Mouse (Mus musculus): ENCODE measurements at regions not wholly inside any gene's neighbourhood (a gene's known extent, or its start where the extent isn't known, plus 50 kb on each side); places are given as distances from the start of the nearest gene placed in this dataset.
A peak's percentile ranks its signal among the peaks of the same experiment; 100 is the strongest.

DNA sequence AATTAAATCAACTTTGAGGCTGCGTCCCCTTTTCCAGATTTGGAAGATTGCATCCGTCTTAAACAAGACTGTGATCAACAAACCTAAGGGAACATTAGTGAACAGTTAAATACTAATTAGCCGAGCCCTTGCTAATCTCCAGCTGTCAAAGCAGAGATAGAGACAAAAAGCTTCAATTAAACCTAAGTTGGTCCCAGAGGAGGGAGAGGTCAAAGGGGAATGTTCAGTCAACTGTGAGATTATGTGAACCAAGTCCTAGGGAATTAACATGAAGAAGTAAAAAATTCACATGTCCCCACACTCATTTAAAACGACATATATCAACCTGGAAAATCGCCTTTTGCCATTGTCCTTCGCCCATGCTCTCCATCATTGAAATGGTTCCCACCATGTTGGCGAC lies 59.7 kb upstream of the Tbx20 start:
- DNase-seq, result no peak

DNA sequence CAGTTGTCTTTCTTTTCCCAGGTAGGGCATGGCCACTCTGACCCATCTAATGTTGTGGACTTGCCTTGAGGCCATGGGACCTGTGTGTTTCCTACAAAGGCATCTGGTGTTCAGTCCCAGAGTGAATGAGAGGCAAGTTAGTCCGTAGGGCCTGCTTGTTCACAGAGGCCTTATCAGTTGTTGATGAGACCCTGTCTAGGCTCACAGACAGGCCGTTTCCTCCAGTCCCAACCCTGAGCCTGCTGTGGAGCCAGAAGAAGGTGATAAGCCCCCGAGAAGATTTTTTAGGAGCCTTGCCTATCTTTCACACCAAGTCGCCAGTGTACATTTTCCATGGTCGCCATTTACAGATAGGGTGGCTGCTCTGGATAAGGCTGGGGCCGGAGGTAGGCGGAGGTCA lies 74.1 kb upstream of the Tbx20 start:
- DNase-seq, result no peak

DNA sequence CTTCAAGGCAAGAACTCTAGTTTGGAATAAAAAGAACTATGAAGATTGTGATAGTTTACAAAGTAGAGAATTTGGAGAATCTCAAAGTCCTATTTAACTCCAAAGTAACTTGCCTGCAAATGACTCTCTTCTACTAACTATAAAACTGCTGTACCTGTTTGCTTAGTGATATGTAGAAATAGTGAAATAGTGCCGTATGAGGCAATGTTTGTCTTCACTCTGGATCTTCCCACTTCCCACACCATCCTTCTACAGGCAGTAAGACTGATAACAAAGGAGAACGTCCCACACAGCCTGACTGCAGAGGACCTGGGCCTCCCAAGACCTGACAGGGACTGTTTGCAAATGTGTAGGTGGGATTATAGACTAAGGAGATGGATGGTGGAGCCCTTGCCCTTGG lies 85.4 kb upstream of the Tbx20 start:
- DNase-seq, result no peak

DNA sequence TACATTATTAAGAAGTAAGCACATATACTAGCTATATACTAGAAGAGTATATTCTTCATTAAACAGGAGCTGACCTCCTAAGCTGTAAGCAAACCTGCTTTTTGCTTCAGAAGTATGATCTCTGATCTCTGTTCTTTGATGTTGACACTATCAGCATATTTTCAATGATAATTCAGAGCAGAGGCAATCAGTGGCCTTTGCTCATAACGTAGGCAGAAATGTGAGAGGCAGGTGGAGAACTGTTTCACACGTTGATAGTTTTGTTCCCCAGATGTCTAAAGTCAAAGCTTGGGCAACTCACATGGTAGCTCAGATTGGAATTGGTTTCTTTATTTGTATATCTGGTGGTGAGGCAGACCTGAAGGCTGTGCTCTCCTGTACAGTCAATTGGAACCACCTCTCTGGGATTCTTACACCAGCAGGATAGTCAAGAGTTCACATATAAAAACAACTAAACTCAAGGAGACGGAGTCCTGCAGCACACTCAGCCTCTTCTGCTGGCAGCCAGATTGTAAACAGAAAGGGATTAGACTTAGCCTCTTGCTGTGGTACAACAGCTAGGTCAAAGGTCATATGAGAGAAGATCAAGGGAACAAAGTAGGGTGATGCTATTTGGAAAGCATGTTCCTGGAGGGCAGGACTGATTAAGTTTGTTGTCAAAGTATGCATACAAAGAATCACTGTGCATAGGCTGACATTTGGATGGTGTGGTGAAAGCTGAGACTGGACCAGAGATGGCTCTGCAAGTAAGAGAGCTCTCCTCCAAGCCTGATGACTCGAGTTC lies 92.5 kb upstream of the Tbx20 start:
- no peak for DNase-seq

DNA sequence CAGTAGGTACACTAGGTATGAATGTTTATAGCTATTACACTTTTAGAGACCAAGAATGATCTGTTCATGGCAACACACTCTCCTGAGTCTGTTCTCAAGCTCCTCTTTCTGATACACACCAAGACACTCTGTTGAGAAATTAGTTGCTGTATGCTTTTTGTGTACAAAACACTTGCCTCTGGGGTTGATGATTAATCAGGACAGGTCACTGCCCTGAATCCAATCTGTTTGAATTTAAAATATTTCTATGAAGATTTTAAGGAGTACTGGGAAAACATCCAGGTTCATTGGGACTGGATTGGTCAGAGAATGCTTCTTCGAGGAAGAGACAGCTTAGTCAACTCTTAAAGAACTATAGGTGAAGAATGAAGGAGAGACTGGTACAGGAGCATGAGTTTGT lies 94.6 kb upstream of the Tbx20 start:
- DNase-seq, result no peak

DNA sequence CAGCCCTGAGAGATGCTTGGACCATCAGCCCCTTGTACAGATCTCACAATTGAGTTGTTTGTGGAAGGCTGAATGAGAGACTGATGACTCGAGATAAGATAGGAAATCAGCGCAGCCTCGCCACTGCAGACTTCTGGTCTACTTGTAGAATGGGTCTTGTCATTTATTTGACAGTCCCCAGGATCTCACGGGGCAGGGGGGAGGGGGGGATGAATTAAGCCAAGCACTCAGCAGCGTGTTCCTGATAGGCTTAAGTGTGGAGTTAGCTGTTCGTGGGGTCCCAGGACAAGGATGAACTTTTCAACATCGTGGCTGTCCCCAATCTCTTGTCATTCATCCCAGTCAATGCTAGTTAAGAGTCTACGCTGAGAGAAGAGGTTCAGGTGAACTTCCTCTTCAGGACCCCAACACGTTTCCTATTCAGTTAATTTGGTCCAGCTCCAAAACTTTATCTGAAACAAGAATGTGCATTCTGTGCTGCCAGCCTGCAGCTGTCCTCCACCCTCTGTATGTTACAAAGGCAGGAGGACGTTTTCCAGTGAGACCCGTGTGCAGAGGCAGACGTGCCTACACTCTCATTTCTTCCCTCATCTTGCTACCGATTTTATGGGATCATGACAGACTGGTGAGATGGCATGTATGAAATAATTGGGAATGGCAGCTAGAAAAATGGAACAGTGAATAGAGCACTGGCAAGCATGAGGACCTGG lies 100.5 kb upstream of the Tbx20 start:
- no peak for DNase-seq

DNA sequence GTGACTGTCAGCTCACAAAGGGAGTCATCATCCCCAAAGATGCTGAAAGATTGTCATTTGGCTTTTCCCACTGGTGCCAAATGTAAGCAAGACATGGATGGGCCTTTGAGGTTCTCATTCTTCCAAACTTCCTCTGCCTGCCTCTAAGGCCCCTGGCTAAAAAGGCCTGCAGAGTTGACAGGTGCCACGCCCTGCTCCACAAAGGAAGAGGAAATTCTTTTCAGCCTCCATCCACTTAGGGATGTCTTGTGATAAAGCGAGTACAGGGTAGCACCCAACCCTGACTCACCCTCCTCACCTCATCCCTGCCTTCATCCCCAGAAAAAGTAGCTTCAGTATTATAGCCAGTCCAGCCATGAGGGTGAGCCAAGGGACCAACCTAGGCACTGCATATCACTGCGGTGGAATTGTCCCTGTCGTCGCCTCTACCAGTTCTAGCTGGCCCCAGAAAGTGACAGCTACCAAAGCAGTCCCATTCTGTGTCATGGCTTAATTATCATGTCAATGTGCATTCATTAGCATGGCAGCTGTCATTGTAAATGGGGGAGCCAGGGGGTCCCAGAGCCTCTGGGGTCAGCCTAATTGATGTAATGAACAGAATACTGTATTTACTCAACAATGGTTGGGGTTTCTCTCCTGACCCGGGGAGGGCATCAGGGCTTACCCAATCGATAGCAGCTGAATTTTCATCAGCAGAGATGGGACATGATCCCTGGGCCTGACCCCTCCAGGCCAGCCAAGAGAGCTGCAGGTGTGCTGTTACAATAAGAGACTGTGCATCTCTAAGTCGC lies 104.5 kb upstream of the Tbx20 start:
- no peak for DNase-seq

DNA sequence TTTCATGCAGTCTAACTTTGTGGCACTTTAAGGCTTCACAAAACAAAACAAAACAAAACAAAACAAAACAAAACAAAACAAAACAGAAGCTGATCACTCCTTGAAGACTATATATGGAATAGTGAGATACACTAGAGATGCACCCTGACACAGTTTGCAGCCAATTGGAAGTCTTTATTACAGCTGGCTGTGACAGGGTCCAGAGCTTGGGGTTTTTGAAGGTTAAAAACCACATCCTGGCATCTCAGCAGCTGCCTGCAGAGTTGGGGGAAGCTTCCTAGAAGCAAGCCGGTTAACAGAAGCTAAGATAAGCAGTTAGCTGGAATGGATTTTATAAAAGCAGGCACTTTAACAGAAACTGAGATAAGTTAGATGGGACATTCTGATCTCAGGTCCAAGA lies 105.6 kb upstream of the Tbx20 start:
- peak in 1 of 2 experiments; percentile 22 for DNase-seq

DNA sequence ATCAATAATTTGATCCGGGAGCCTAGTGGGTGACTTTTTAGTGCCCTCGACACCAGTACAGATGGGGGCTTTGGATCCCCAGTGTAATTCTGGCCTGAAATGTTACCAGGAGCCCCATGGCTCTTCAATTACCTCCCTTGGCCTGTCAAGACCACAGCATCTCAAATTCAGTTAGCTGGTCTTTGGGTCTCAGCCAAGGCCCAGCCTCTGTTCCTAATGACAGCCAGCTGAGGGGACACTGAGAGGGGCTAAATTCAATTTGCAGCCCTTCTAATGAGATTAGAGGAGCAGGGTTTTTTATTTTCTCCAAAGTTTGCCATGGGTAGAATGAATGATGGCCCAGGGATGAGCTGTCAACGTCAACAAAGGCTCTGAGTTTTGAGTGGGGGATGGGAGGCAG lies 109.9 kb upstream of the Tbx20 start:
- no peak for DNase-seq

DNA sequence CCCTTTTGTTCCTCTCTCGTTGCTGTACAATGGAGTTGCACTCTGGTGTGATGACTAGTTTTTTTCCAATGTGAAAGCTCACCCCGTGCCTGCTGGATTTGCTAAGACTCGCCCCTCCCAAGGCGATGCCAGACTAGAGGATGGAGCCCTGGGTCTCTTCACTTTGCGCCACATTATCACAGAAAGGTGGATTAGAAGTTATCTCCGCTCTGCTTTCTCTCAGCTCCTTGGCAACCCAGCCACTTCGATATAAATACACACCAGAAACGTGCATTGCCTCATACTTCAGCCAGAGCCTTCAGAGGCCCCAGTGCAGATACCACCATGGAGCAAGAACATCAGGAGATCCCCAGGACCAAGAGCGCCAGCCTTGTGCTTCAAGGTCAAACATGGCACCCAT lies 114.2 kb upstream of the Tbx20 start:
- DNase-seq, result no peak

DNA sequence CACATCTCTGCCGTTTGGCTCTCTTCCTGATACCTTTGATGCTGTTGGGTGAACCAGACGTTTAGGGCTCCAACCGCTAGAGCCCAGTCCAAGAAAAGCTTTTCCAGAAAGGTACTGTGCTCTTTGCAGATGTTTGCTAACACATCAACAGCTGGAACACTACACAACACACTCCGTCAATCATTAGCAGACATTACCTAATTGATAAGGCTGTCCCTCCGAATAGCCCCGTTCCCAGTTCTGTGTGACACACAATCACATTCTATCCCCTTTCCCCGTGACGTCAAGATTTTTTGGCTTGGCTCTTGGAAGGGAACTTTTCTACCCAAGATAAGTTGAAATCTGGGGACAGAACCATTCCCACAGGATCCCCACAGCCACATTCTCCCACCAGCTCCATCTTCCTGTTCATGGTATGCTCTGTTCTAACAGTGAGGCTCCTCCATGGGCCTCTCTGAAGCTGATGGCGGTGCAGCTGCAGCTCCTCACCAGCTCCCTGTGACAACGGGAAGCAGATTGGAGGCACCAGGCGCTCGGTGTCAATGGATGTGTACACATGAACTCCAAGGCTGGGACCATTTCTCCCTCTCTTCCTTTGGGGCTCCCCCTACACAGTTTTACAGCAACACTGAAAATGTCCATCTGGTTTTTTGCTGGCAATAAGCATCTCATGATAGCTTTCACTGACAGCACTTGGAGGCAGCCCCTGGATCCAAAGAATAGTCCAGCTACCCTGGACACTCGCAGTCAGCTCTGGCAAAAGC lies 122.6 kb upstream of the Tbx20 start:
- no peak for DNase-seq

DNA sequence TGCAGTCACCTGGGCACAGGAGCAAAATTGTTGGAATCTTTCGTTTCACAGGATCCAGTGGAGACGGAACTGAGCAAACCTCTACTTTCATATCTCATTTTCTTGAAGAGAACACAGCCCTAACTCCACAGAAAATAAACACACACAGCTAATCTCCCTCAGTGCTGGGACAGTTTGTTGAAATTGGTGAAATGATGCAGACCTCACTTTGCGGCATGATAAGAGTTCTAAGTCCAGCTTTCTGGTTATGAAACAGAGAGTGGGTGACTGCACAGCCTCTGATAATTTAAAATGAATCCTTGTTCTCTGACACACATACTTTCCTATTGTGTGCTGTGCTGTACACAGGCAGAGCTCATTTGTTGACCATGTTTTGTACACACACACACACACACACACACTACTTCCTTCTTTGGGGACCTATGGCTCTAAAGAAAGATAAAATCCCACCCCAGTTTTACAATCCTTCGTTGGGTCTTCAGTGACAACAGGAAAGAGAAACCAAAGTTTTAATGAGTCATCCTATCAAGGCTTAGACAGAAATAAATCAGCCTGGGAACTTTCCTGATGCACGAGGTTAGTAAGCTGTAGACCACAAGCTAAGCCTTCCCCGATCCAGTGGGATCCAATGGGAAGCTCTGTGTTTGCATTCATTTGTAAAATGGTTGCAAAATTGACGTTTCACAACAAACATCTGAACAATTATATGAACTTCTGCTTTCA lies 125.3 kb upstream of the Tbx20 start:
- no peak for DNase-seq

DNA sequence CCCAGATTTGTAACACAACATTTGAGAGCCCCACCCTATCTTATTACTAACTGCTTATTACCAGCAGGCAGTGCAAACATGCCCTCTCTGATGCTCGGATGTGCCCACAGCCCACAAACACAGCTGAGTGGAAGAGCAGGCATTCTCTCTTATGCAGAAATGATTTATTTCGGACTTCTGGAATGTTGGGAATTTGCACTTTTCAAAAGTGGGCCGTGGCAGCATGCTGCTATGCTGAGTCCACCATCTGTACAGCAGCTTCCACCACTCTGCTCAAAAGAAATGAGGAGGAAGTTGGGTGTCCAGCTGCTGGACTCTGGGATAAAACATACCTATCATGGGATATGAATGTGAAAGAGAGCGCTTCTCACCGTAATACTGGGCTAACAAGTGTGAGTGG lies 129.6 kb upstream of the Tbx20 start:
- no peak for DNase-seq

DNA sequence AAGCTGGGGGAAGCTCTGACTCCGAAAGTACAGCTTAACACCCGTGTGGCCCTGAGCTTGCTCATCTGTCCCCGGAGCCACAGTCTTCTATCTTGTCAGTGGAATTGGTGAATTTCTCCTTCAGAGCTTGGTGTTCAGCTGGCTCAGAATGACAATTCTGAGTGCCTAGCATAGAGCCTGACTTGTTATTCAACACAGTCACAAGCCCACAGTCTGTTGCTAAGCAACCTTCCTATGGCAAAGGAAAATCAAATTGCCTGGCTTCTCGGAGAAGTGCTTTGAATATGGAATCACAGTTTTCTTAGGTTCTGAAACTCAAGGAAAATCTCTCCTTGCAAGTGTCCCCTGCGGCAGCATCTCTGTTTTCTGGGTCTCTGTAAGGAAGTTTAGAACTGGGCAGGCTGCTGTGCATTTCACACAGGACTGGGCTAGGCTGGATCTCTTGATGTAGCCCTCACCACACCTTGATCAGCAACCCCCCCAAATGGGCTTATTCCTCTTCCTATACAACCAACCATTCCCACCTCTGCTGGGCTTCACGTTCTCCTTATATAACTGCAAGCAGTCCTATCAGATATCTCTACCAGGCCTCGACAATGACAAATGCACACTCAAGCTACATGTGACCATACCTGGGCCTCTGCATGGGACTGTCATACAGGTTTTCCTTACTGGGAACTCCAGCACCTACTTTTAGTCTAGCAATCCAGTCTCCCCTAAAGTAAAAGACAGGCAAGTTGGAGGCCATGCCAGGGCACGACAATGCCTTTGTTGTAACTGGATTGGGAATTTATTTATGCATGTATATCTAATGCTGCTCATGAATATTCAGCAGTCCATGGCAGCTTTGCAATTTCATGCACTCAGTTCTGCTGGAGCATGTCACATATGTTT lies 135.2 kb upstream of the Tbx20 start:
- no peak for DNase-seq

DNA sequence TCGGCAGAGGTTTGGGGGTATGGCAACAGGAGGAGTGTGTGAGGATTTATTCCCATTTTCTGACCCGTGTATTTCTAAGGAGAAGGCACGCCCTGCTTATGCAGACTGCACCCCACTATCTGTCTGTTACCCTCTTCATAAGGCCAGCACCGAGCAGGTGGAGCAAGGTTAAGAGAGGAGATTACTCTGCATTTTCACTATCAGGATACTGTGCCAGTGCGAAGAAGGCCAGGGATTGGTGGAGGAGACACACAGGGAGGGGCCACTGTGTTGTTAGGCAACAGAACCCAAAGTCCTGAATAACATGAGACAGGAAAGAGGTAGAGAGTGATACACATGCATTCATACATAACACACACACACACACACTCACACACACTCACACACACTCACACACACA lies 136.6 kb upstream of the Tbx20 start:
- no peak for DNase-seq

DNA sequence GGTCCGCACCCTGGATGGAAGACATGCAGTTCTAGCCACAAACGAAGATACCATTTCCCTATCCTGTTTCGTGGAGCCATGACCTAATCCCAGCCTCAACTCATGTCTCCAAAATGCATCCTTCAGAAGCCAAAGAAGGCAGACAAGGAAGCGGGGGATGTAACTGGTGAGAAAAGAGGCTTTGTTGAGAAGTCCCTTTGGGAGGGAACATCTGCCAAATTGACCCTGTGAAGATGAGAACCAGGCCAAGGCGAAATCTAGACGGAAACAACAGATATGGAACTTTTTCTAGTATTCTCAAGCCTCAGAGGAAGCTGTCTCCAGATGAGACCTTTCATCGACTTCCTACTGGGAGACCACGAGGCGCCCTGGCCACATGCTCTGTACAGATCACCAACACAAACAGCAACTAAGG lies 145.9 kb upstream of the Tbx20 start:
- DNase-seq, result no peak

DNA sequence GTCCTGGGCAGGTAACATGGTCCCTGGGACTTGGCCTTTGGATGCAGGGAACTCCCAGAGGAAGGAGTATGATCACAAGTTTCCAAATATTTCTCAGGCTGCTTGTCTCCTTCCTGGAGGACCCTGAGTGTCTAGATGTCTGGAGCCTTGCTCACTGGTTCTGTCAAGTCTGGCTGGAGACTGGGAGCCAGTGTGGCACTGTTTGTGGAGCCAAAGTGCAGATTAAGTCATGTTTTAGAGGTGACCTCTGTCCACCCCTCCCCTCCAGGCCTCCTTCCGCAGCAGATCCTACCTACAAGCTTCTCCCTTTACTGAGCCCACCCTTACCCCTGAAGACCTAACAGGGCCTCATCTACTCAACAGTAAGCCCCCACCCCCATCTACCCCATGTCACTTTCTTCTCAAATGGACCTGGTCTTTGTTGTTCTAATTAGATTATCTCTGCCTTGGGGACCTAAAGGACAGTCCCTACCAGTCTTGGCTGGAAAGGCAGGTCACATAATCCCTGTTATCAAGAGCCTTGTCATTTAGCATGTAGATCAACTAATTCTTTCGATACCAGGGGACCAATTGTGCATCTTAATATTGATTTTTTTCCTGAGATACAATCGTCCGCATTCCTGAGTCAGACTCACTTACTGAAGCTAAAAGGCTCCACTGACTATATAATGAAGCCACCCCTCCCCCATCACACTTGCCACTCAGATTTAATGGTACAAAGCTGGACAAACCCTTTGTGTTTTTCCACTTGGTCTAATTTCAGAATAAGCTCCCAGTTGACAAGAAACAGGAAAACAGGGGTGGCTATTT lies 148.2 kb upstream of the Tbx20 start:
- no peak for DNase-seq

DNA sequence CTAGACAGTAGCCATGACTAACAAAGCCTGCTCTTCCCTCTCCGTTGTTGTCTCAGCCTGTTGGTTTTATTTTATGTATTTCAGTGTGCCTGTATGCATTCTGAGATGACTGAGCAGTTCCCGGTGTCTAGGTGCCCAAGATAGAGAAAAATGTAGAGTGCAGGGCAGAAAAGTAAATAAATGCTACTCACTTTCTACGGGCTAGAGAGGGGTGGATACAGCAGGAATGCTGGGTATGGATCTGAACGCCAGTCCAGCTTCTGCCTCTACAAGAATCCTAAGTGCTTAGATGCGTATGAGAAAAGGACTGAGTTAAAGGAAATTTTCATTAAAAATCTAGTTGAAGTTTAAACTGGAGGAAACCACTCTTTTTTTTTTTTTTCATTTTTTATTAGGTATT lies 149.4 kb upstream of the Tbx20 start:
- no peak for DNase-seq

DNA sequence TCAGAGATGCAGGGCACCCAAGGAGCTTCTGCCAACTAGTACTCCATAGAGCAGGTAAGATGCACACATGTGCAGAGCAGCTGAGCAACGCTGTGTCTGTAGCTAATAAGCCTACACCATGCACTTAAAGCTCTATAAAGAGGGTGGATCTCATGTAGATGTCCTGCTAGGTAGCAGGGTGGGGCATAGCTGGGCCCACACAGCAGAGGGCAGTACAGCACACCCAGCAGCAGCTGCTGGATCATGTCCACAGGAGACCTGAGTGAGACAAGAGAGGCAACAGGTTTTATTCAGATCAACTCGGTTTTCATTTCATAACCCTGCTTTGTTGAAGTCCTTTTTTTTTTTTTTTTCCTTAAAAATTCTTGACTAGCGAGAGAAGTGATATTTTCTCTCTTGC lies 151.5 kb upstream of the Gm10181 start:
- no peak for DNase-seq

DNA sequence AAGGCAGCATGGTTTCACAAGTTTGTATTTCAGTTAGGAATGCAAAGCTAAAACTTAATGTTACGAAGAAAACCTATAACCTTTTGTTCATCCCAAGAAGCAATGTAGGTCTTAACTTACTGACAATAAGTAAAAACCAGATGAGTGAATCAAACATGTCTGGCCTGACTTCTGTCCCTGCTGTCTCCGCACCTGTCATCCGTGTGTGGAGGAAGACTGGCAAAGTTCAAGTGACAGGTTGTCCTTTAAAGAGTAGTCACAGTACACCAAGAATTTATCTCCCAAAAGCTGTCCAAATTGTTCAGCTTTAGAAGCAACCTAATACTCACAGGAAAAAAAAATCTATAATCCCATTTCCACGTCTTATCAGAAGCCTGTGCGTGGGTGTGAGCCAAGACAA lies 146.3 kb upstream of the Gm10181 start:
- DNase-seq, result no peak

Data from thymus, postnatal 36 days (tissue).